In genomic region chr1:180850316-180851270, GRCm38 (mm10) we compare ENCODE assay signal across 8 mouse cellular contexts. TPM values are rescaled to one million over a fixed set of nuclear protein-coding genes. Genes with fewer than 3 reads are reported as not detected.
DNase-seq lines count a peak whose midpoint lies in the region; ATAC-seq and TF ChIP-seq lines count a peak whose summit lies in the region.

Gene Sde2, plus strand, starts transcription at chr1:180851127.

- H3K27ac ChIP-seq in heart, embryonic 11.5 days (ENCODE audit: low read depth, low read length): peak within 1 kb of the TSS; percentile 100
- peak within 1 kb of the TSS; percentile 99 for H3K27ac ChIP-seq in kidney, embryonic 16.5 days (ENCODE audit: low read length)
- H3K27ac ChIP-seq in liver, adult 2 months (replicated peaks; ENCODE audit: insufficient read depth, low read depth, low read length): peak within 1 kb of the TSS; percentile 84

- peak; percentile 100 for DNase-seq in brain, embryonic 14.5 days (ENCODE audit: low read depth)
- peak; percentile 93 for DNase-seq in liver, adult 2 months (ENCODE audit: extremely low read depth, low read depth, low spot score)
- peak; percentile 100 for DNase-seq in splenic B cell, adult 2 months (ENCODE audit: low read depth, low spot score)

- H3K36me3 ChIP-seq in C2C12 (ENCODE audit: control insufficient read depth, insufficient read depth) (peaks cover 10% of the 10 kb centered on the region), myocyte (ENCODE audit: control insufficient read depth, insufficient read depth) (peaks cover 7% of the 10 kb centered on the region)
- H3K36me3 ChIP-seq in erythroblast, embryonic 14.5 days (ENCODE audit: control insufficient read depth): peaks cover 32% of the 10 kb centered on the region
- no peaks in the 10 kb centered on the region for H3K36me3 ChIP-seq in heart, embryonic 11.5 days (ENCODE audit: control insufficient read depth, insufficient read depth, low read length)
- peaks cover 5% of the 10 kb centered on the region; the same call in 1 of the 2 replicates for H3K36me3 ChIP-seq in kidney, embryonic 16.5 days (ENCODE audit: insufficient read depth, low read length)
- no peaks in the 10 kb centered on the region for H3K36me3 ChIP-seq in liver, adult 2 months (ENCODE audit: control insufficient read depth, insufficient read depth, low read length)
- H3K36me3 ChIP-seq in splenic B cell, adult 2 months (ENCODE audit: control insufficient read depth, insufficient read depth, low read length, poor library complexity, severe bottlenecking): 0 out of 2 replicates have a peak, but pooled peaks cover 3% of the 10 kb centered on the region

- WGBS in heart, embryonic 11.5 days (ENCODE audit: insufficient replicate concordance): under 1% methylated on average over 75 of the region's 77 CpGs
- WGBS in kidney, embryonic 16.5 days: under 1% methylated on average over 77 of the region's 77 CpGs
- 1% methylated on average over 77 of the region's 77 CpGs for WGBS in liver, adult 2 months

- H3K4me2 ChIP-seq in heart, embryonic 11.5 days: peak within 1 kb of the TSS; percentile 81
- peak within 1 kb of the TSS; percentile 79 for H3K4me2 ChIP-seq in kidney, embryonic 16.5 days (replicated peaks; ENCODE audit: low read depth, low read length)
- peak within 1 kb of the TSS; percentile 97 for H3K4me2 ChIP-seq in myocyte (ENCODE audit: low read depth)

- H3K79me2 ChIP-seq in C2C12 (ENCODE audit: control insufficient read depth, insufficient read depth) (peaks cover 46% of the 10 kb centered on the region), myocyte (ENCODE audit: control insufficient read depth, insufficient read depth) (peaks cover 44% of the 10 kb centered on the region)
- H3K79me2 ChIP-seq in liver, adult 2 months (ENCODE audit: control insufficient read depth, insufficient read depth, low read length): peaks cover 7% of the 10 kb centered on the region; the same call in 1 of the 2 replicates

- peaks cover 69% of the 10 kb centered on the region for H3K4me1 ChIP-seq in erythroblast, embryonic 14.5 days (ENCODE audit: control insufficient read depth)
- peaks cover 30% of the 10 kb centered on the region for H3K4me1 ChIP-seq in heart, embryonic 11.5 days (ENCODE audit: control insufficient read depth, insufficient read depth, low read length)
- H3K4me1 ChIP-seq in kidney, embryonic 16.5 days (ENCODE audit: insufficient read depth, low read length): peaks cover 43% of the 10 kb centered on the region
- peaks cover 13% of the 10 kb centered on the region for H3K4me1 ChIP-seq in liver, adult 2 months (ENCODE audit: control insufficient read depth, insufficient read depth, low read length)

- peak within 1 kb of the TSS; percentile 82 for H3K9ac ChIP-seq in heart, embryonic 11.5 days (ENCODE audit: low read depth, low read length)
- peak within 1 kb of the TSS; percentile 89 for H3K9ac ChIP-seq in kidney, embryonic 16.5 days (replicated peaks; ENCODE audit: low read length)
- H3K9ac ChIP-seq in liver, adult 2 months (ENCODE audit: low read depth, low read length): peak within 1 kb of the TSS; percentile 86

- peak within 1 kb of the TSS; percentile 89 for H3K4me3 ChIP-seq in C2C12 (ENCODE audit: insufficient read depth, poor library complexity, severe bottlenecking)
- H3K4me3 ChIP-seq in erythroblast, embryonic 14.5 days (replicated peaks): peak within 1 kb of the TSS; percentile 90
- peak within 1 kb of the TSS; percentile 64 for H3K4me3 ChIP-seq in heart, embryonic 11.5 days (ENCODE audit: low read depth, low read length)
- H3K4me3 ChIP-seq in kidney, embryonic 16.5 days (ENCODE audit: low read length): peak within 1 kb of the TSS; percentile 78
- peak within 1 kb of the TSS; percentile 65 for H3K4me3 ChIP-seq in liver, adult 2 months (ENCODE audit: insufficient read depth, low read depth, low read length)
- H3K4me3 ChIP-seq in myocyte: peak within 1 kb of the TSS; percentile 59

- peaks cover 37% of the 10 kb centered on the region for H3K79me3 ChIP-seq in C2C12 (ENCODE audit: low read depth)

- H3ac ChIP-seq in C2C12 (ENCODE audit: control insufficient read depth, insufficient read length, low read depth): peak within 1 kb of the TSS; percentile 95
- peak within 1 kb of the TSS; percentile 33 for H3ac ChIP-seq in myocyte (ENCODE audit: control insufficient read depth, insufficient read length)

- H3K9me3 ChIP-seq in erythroblast, embryonic 14.5 days (ENCODE audit: control insufficient read depth, low read length): no peaks in the 10 kb centered on the region
- no peaks in the 10 kb centered on the region for H3K9me3 ChIP-seq in heart, embryonic 11.5 days (replicated peaks; ENCODE audit: control insufficient read depth, low read length)
- H3K9me3 ChIP-seq in kidney, embryonic 16.5 days (ENCODE audit: low read length): no peaks in the 10 kb centered on the region

- no peak for TF ChIP-seq CTCF in C2C12 (IDR thresholded peaks at IDR 0.05; ENCODE audit: control insufficient read depth, insufficient read depth, insufficient read length)
- TF ChIP-seq CTCF in brain, embryonic 14.5 days (IDR thresholded peaks at IDR 0.05; ENCODE audit: borderline replicate concordance, extremely low read depth, insufficient read depth, insufficient read length): no peak
- TF ChIP-seq CTCF in liver, adult 2 months (IDR thresholded peaks at IDR 0.05; ENCODE audit: low read depth, low read length): no peak

- H3K27me3 ChIP-seq in C2C12 (ENCODE audit: control insufficient read depth, insufficient read depth, insufficient read length): no peaks in the 10 kb centered on the region
- no peaks in the 10 kb centered on the region for H3K27me3 ChIP-seq in erythroblast, embryonic 14.5 days (ENCODE audit: control insufficient read depth)
- H3K27me3 ChIP-seq in heart, embryonic 11.5 days (ENCODE audit: control insufficient read depth, insufficient read depth, low read length): no peaks in the 10 kb centered on the region
- no peaks in the 10 kb centered on the region for H3K27me3 ChIP-seq in kidney, embryonic 16.5 days (ENCODE audit: insufficient read depth, low read length)
- no peaks in the 10 kb centered on the region for H3K27me3 ChIP-seq in liver, adult 2 months (ENCODE audit: control insufficient read depth, insufficient read depth, low read length)
- H3K27me3 ChIP-seq in myocyte (ENCODE audit: control insufficient read depth, insufficient read depth, insufficient read length): no peaks in the 10 kb centered on the region
- no peaks in the 10 kb centered on the region for H3K27me3 ChIP-seq in splenic B cell, adult 2 months (ENCODE audit: control insufficient read depth, insufficient read depth, low read length, poor library complexity, severe bottlenecking)

- ATAC-seq in heart, embryonic 11.5 days (replicated peaks; ENCODE audit: insufficient number of reproducible peaks, low FRiP score, low TSS enrichment): peak; percentile 99
- peak; percentile 98 for ATAC-seq in kidney, embryonic 16.5 days (ENCODE audit: low FRiP score, low TSS enrichment)

- peak; percentile 99 for TF ChIP-seq POLR2A in brain, embryonic 14.5 days (IDR thresholded peaks at IDR 0.05; ENCODE audit: borderline replicate concordance, extremely low read depth, insufficient read depth, insufficient read length, poor library complexity, severe bottlenecking)
- peak; percentile 99 for TF ChIP-seq POLR2A in liver, adult 2 months (IDR thresholded peaks at IDR 0.05; ENCODE audit: extremely low read depth, insufficient read depth, low read length)
- peak; percentile 93 for TF ChIP-seq POLR2A in myocyte (IDR thresholded peaks at IDR 0.05; ENCODE audit: insufficient read length, low read depth)

TF ChIP-seq in C2C12, 6 proteins besides CTCF, POLR2A, EP300 and RAD21:
- peak; percentile 79 for TF ChIP-seq MAX (IDR thresholded peaks at IDR 0.05)
- no peak for TF ChIP-seq MYOG (IDR thresholded peaks at IDR 0.05; ENCODE audit: control insufficient read depth, extremely low read depth, insufficient read length)
- TF ChIP-seq USF1 (IDR thresholded peaks at IDR 0.05; ENCODE audit: low read depth): peak; percentile 99
- no peak for TF ChIP-seq MYOD1 (IDR thresholded peaks at IDR 0.05; ENCODE audit: control insufficient read depth, insufficient read length, low read depth)

TF ChIP-seq in myocyte, 11 proteins besides CTCF, POLR2A, EP300 and RAD21:
- TF ChIP-seq USF1 (IDR thresholded peaks at IDR 0.05; ENCODE audit: low read depth) (peak; percentile 99), TCF12 (IDR thresholded peaks at IDR 0.05; ENCODE audit: insufficient read depth, poor library complexity, severe bottlenecking) (no peak), TCF3 (IDR thresholded peaks at IDR 0.05; ENCODE audit: insufficient read length, low read depth) (no peak), POLR2AphosphoS2 (IDR thresholded peaks at IDR 0.05; ENCODE audit: insufficient read length, low read depth) (peak; percentile 99), MYOG (IDR thresholded peaks at IDR 0.05; ENCODE audit: control insufficient read depth in 1 of 3, insufficient read depth in 1 of 3, insufficient read length in 2 of 3, low read depth in 2 of 3) (peak in 1 of 3 experiments; percentile 46), CEBPB (IDR thresholded peaks at IDR 0.05; ENCODE audit: insufficient read depth, poor library complexity, severe bottlenecking) (no peak), MAX (IDR thresholded peaks at IDR 0.05; ENCODE audit: low read depth) (no peak), MYOD1 (IDR thresholded peaks at IDR 0.05; ENCODE audit: control insufficient read depth in 1 of 3, insufficient read length in 2 of 3, low read depth in 2 of 3) (peak in 2 of 3 experiments; percentile 26 to 34), REST (IDR thresholded peaks at IDR 0.05; ENCODE audit: insufficient read depth, insufficient read length) (peak; percentile 41), SRF (IDR thresholded peaks at IDR 0.05; ENCODE audit: control insufficient read depth, insufficient read length, low read depth) (peak; percentile 83), E2F4 (IDR thresholded peaks at IDR 0.05; ENCODE audit: insufficient read depth) (no peak)

RNA-seq across cellular contexts. Expression of gene Sde2, which starts in this region (rescaled TPM):
- 17.7 TPM for polyA plus RNA-seq in C2C12 (2012; fragmentation: generic; extraction: Trizol)
- 22.0 and 25.5 TPM in 2 replicates for polyA plus RNA-seq in brain, embryonic 14.5 days (2012; rRNA removed)
- polyA plus RNA-seq in erythroblast, embryonic 14.5 days (2012): 2.5 and 2.7 TPM in 2 replicates
- 24.1 and 32.7 TPM in 2 replicates for polyA plus RNA-seq in heart, embryonic 11.5 days (2014; fragmentation: Nextera tagmentation; extraction: Ambion mirVana)
- 41.4 and 42.8 TPM in 2 replicates for polyA plus RNA-seq in kidney, embryonic 16.5 days (2015; fragmentation: Nextera tagmentation; extraction: Ambion mirVana)
- total RNA-seq in liver, adult 2 months (2014; rRNA removed): 5.8 and 6.4 TPM in 2 replicates
- 3.8 and 5.0 TPM in 2 replicates for polyA plus RNA-seq in liver, adult 2 months (2012; rRNA removed)
- 15.3 TPM for polyA plus RNA-seq in myocyte (2012; fragmentation: generic; extraction: Trizol)

Comparison
In these comparisons a context has a peak if more than half of its experiments do, and no peak if none do; other contexts are left out.
1. Peak in every context shown above with its lines: DNase-seq, ATAC-seq, H3K4me3 ChIP-seq and H3K27ac ChIP-seq.